8 mouse cellular contexts compared by ENCODE assay signal in the genomic region with DNA sequence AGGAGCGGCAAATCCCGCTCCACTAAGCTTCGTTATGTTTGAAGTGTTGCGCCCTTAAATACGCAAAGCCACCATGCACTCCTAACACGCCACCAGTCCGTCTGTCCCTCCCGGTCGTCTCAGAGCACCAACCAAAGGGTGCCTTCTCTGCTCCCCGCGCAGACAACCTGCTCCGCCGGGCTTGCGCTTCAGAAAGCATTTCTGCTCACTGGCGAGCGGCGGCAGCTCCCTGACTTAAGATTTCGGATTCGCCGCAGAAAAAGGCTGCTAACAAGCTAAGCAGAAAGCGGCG. TPM values are rescaled to one million over a fixed set of nuclear protein-coding genes. Genes with fewer than 3 reads are reported as not detected.
A peak's percentile ranks its signal among the peaks of the same experiment; 100 is the strongest.
DNase-seq lines count a peak whose midpoint lies in the region; ATAC-seq and TF ChIP-seq lines count a peak whose summit lies in the region.

No protein-coding gene starts in this region.

- H3K36me3 ChIP-seq in kidney, embryonic 15.5 days: peaks cover 43% of the 10 kb centered on the region
- H3K36me3 ChIP-seq in heart, postnatal 0 days (replicated peaks; ENCODE audit: control insufficient read depth, insufficient read depth, low read length): peaks cover 40% of the 10 kb centered on the region
- H3K36me3 ChIP-seq in midbrain, embryonic 12.5 days: peaks cover 43% of the 10 kb centered on the region

- ATAC-seq in kidney, embryonic 15.5 days (replicated peaks; ENCODE audit: low FRiP score): no peak
- ATAC-seq in activated CD4-positive, CD25-positive, alpha-beta regulatory T cell, adult 4 months: peak; percentile 13
- peak; percentile 42 for ATAC-seq in heart, postnatal 0 days (ENCODE audit: insufficient read depth, low read depth)
- no peak for ATAC-seq in midbrain, embryonic 12.5 days (ENCODE audit: low FRiP score, low read depth)

- no peaks in the 10 kb centered on the region for H3K27me3 ChIP-seq in kidney, embryonic 15.5 days
- no peaks in the 10 kb centered on the region for H3K27me3 ChIP-seq in heart, postnatal 0 days (ENCODE audit: control insufficient read depth, insufficient read depth, low read length)
- H3K27me3 ChIP-seq in midbrain, embryonic 12.5 days: no peaks in the 10 kb centered on the region

- no peaks in the 10 kb centered on the region for H3K9me3 ChIP-seq in kidney, embryonic 15.5 days (replicated peaks)
- H3K9me3 ChIP-seq in heart, postnatal 0 days (replicated peaks; ENCODE audit: control insufficient read depth, low read length): no peaks in the 10 kb centered on the region
- no peaks in the 10 kb centered on the region for H3K9me3 ChIP-seq in midbrain, embryonic 12.5 days

- peak overlapping the region; percentile 74 for H3K4me2 ChIP-seq in kidney, embryonic 15.5 days
- H3K4me2 ChIP-seq in heart, postnatal 0 days (ENCODE audit: low read depth, low read length): peak overlapping the region; percentile 80
- H3K4me2 ChIP-seq in midbrain, embryonic 12.5 days (replicated peaks): peak overlapping the region; percentile 89

- peak overlapping the region; percentile 99 for H3K9ac ChIP-seq in kidney, embryonic 15.5 days
- peak overlapping the region; percentile 97 for H3K9ac ChIP-seq in heart, postnatal 0 days (replicated peaks; ENCODE audit: low read depth, low read length)
- peak overlapping the region; percentile 97 for H3K9ac ChIP-seq in midbrain, embryonic 12.5 days (replicated peaks)

- TF ChIP-seq EP300 in heart, postnatal 0 days (IDR thresholded peaks at IDR 0.05; ENCODE audit: low read depth): no peak

- under 1% methylated on average over 22 of the region's 22 CpGs for WGBS in kidney, embryonic 15.5 days
- WGBS in heart, postnatal 0 days: under 1% methylated on average over 22 of the region's 22 CpGs
- WGBS in midbrain, embryonic 12.5 days: 0% methylated on average over 22 of the region's 22 CpGs

- TF ChIP-seq CTCF in heart, postnatal 0 days (IDR thresholded peaks at IDR 0.05; ENCODE audit: low read depth): no peak

- H3K4me1 ChIP-seq in kidney, embryonic 15.5 days: peaks cover 29% of the 10 kb centered on the region
- peaks cover 18% of the 10 kb centered on the region for H3K4me1 ChIP-seq in heart, postnatal 0 days (ENCODE audit: control insufficient read depth, insufficient read depth)
- peaks cover 18% of the 10 kb centered on the region for H3K4me1 ChIP-seq in midbrain, embryonic 12.5 days

- DNase-seq in kidney, adult 18-20 months: no peak
- no peak for DNase-seq in heart, postnatal 0 days (ENCODE audit: low spot score)
- no peak for DNase-seq in thymus, postnatal 14 days
- no peak for DNase-seq in cerebellum, adult 9-10 months
- DNase-seq in adrenal gland, postnatal 25 days: no peak

- H3K4me3 ChIP-seq in kidney, embryonic 15.5 days (replicated peaks): peak overlapping the region; percentile 97
- H3K4me3 ChIP-seq in heart, postnatal 0 days (ENCODE audit: low read depth, low read length): peak overlapping the region; percentile 89
- H3K4me3 ChIP-seq in midbrain, embryonic 12.5 days: peak overlapping the region; percentile 91

- H3K27ac ChIP-seq in kidney, embryonic 15.5 days: peak overlapping the region; percentile 97
- peak overlapping the region; percentile 96 for H3K27ac ChIP-seq in heart, postnatal 0 days (ENCODE audit: low read depth)
- peak overlapping the region; percentile 94 for H3K27ac ChIP-seq in midbrain, embryonic 12.5 days (replicated peaks)

RNA-seq across cellular contexts. Expression of a gene that starts 0.4 kb away (rescaled TPM):
- polyA plus RNA-seq in kidney, embryonic 15.5 days (2015; fragmentation: Nextera tagmentation; extraction: Ambion mirVana): 2,232 and 2,490 TPM in 2 replicates
- 1,000 to 10,000 TPM; 7,828 to 8,360 TPM for polyA plus RNA-seq in activated CD4-positive, CD25-positive, alpha-beta regulatory T cell, adult 4 months (2017; shearing (Covaris generic))
- total RNA-seq in heart, postnatal 0 days (2014; rRNA removed; ENCODE audit: low replicate concordance): 1,019 and 1,034 TPM in 2 replicates
- polyA plus RNA-seq in heart, postnatal 0 days (2015; fragmentation: Nextera tagmentation; extraction: Ambion mirVana): 1,074 and 1,115 TPM in 2 replicates
- 1,622 and 1,683 TPM in 2 replicates for polyA plus RNA-seq in midbrain, embryonic 12.5 days (2016; fragmentation: Nextera tagmentation; extraction: Ambion mirVana)
- total RNA-seq in adrenal gland, postnatal 25 days (2021): 1,141 and 1,199 TPM in 2 replicates

RNA-seq across cellular contexts. Expression of a gene that starts 30.1 kb away (rescaled TPM):
- polyA plus RNA-seq in kidney, embryonic 15.5 days (2015; fragmentation: Nextera tagmentation; extraction: Ambion mirVana): 1.8 TPM in 2 replicates
- polyA plus RNA-seq in activated CD4-positive, CD25-positive, alpha-beta regulatory T cell, adult 4 months (2017; shearing (Covaris generic)): under 1 TPM; 0.19 to 0.24 TPM
- 1.5 TPM in 1 of 2 replicates, not detected in the other for total RNA-seq in heart, postnatal 0 days (2014; rRNA removed; ENCODE audit: low replicate concordance)
- 0.29 and 0.30 TPM in 2 replicates for polyA plus RNA-seq in heart, postnatal 0 days (2015; fragmentation: Nextera tagmentation; extraction: Ambion mirVana)
- polyA plus RNA-seq in midbrain, embryonic 12.5 days (2016; fragmentation: Nextera tagmentation; extraction: Ambion mirVana): 2.1 TPM in 2 replicates
- 1.9 TPM in 1 of 2 replicates, not detected in the other for total RNA-seq in adrenal gland, postnatal 25 days (2021)

RNA-seq across cellular contexts. Expression of a gene that starts 33.8 kb away (rescaled TPM):
- 35.2 and 37.4 TPM in 2 replicates for polyA plus RNA-seq in kidney, embryonic 15.5 days (2015; fragmentation: Nextera tagmentation; extraction: Ambion mirVana)
- polyA plus RNA-seq in activated CD4-positive, CD25-positive, alpha-beta regulatory T cell, adult 4 months (2017; shearing (Covaris generic)): 1 to 10 TPM; 2.3 to 3.3 TPM
- total RNA-seq in heart, postnatal 0 days (2014; rRNA removed; ENCODE audit: low replicate concordance): 50.9 and 56.5 TPM in 2 replicates
- polyA plus RNA-seq in heart, postnatal 0 days (2015; fragmentation: Nextera tagmentation; extraction: Ambion mirVana): 29.2 and 30.0 TPM in 2 replicates
- 37.1 and 40.0 TPM in 2 replicates for polyA plus RNA-seq in midbrain, embryonic 12.5 days (2016; fragmentation: Nextera tagmentation; extraction: Ambion mirVana)
- 11.2 and 14.1 TPM in 2 replicates for total RNA-seq in adrenal gland, postnatal 25 days (2021)

RNA-seq across cellular contexts. Expression of a gene that starts 45.0 kb away (rescaled TPM):
- 21.3 and 21.7 TPM in 2 replicates for polyA plus RNA-seq in kidney, embryonic 15.5 days (2015; fragmentation: Nextera tagmentation; extraction: Ambion mirVana)
- polyA plus RNA-seq in activated CD4-positive, CD25-positive, alpha-beta regulatory T cell, adult 4 months (2017; shearing (Covaris generic)): 10 to 100 TPM in 1 of 2 experiments, 1 to 10 TPM in 1; 8.7 to 10.4 TPM
- 1.2 and 1.5 TPM in 2 replicates for total RNA-seq in heart, postnatal 0 days (2014; rRNA removed; ENCODE audit: low replicate concordance)
- polyA plus RNA-seq in heart, postnatal 0 days (2015; fragmentation: Nextera tagmentation; extraction: Ambion mirVana): 3.4 and 4.8 TPM in 2 replicates
- polyA plus RNA-seq in midbrain, embryonic 12.5 days (2016; fragmentation: Nextera tagmentation; extraction: Ambion mirVana): 23.2 and 24.4 TPM in 2 replicates
- total RNA-seq in adrenal gland, postnatal 25 days (2021): 4.0 and 4.8 TPM in 2 replicates

RNA-seq across cellular contexts. Expression of a gene that starts 45.1 kb away (rescaled TPM):
- polyA plus RNA-seq in kidney, embryonic 15.5 days (2015; fragmentation: Nextera tagmentation; extraction: Ambion mirVana): 32.0 and 36.9 TPM in 2 replicates
- 1 to 10 TPM; 2.3 to 2.7 TPM for polyA plus RNA-seq in activated CD4-positive, CD25-positive, alpha-beta regulatory T cell, adult 4 months (2017; shearing (Covaris generic))
- total RNA-seq in heart, postnatal 0 days (2014; rRNA removed; ENCODE audit: low replicate concordance): 17.8 and 25.8 TPM in 2 replicates
- 13.3 and 13.5 TPM in 2 replicates for polyA plus RNA-seq in heart, postnatal 0 days (2015; fragmentation: Nextera tagmentation; extraction: Ambion mirVana)
- polyA plus RNA-seq in midbrain, embryonic 12.5 days (2016; fragmentation: Nextera tagmentation; extraction: Ambion mirVana): 27.7 and 28.9 TPM in 2 replicates
- 19.2 and 22.2 TPM in 2 replicates for total RNA-seq in adrenal gland, postnatal 25 days (2021)

Comparison
In these comparisons a context has a peak if more than half of its experiments do, and no peak if none do; other contexts are left out.
1. ATAC-seq: peak in activated CD4-positive, CD25-positive, alpha-beta regulatory T cell, adult 4 months (single experiment) and heart, postnatal 0 days (single experiment); none in kidney, embryonic 15.5 days (single experiment) and midbrain, embryonic 12.5 days (single experiment).
2. Peak in every context shown above with its lines, with median percentiles within 50 percentile points of each other: H3K27ac ChIP-seq, H3K4me2 ChIP-seq, H3K4me3 ChIP-seq and H3K9ac ChIP-seq.